Mouse (Mus musculus): ENCODE data around the gene Pmm1.
"Not testable (repeated sequence)": the region's sequence is repeated elsewhere in the genome, so short reads cannot be mapped to it uniquely, and the experiment has no call there.

Pmm1 gene

DNA sequence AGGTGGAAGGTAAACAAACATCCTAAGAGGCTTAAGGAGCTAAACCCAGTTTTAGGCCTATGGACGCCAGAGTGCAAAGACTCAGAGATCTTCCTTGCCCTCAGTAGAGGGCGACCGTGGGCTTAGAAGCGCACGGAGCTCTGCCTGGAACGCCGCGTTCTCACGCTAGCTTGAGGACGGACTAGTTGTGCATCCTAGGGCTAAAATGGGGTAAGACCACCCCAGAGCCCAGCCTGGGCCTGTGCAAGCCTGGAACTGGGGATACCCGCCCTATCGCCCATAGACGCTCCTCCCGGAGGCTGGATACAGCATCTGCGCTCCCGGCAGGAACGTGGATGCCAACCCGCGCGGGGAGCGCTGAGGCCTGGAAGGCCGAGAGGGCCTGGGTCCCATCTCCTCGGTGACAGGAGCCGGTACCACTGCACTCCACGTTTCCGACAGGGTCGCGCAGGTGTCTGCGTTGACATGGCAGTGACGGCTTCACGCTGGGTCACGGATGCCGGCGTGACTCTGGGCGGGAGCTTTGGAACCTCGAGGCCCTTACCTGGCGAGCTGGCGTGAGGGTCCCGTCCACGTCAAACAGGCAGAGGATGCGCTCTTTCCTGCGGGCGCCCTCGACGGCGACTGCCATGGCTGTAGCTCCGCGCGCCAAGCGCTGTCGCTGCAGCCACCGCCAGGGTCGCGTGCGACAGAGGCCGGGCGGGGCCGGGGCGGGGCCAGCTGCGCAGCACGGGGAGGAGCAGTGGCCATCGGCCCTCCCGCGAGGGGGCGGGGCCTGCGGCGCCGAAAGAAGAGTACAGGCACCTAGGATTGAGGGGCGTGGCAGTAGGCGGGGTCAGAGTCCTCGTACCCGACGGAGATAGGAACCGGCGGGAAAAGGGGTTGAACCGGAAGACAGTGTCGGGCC is at the start of gene Pmm1:
Gene Pmm1, minus strand, starts transcription at position 760 of the 907 bp plus-strand sequence.
- DNase-seq (ENCODE audit: low read depth, low spot score), result peak; percentile 92

DNA sequence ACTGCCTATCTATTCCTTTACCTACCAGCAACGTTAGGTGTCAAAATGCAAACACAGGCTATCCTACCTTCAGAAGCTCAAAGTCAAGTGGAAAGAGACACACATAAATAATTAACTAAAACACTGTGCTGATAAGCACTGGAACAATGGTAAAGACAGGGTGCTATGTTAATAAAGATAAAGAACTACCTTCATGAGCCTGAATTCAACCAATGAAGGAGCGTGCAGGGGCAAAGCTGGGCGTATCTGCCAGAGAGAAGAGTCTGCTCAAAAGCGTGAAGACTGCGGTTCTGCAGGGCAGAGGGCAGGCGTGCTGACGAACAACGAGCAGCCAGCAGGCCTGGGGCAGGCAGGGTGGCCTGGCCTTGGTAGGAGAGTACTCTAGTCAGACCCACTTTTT is 43.5 kb upstream of the Pmm1 start:
- DNase-seq (ENCODE audit: low read depth, low spot score), result no peak

- DNase-seq (ENCODE audit: low read depth, low spot score), result no peak
Measured at GRCm38 (mm10) chr15:81993992-81994391, 33.3 kb upstream of the Pmm1 start.

GRCm38 (mm10) chr15:81990549-81990948 is 29.8 kb upstream of the Pmm1 start:
- DNase-seq (ENCODE audit: low read depth, low spot score), result no peak

- DNase-seq (ENCODE audit: low read depth, low spot score), result peak; percentile 65
Measured at GRCm38 (mm10) chr15:81989371-81990062, 28.8 kb upstream of the Pmm1 start.

DNA sequence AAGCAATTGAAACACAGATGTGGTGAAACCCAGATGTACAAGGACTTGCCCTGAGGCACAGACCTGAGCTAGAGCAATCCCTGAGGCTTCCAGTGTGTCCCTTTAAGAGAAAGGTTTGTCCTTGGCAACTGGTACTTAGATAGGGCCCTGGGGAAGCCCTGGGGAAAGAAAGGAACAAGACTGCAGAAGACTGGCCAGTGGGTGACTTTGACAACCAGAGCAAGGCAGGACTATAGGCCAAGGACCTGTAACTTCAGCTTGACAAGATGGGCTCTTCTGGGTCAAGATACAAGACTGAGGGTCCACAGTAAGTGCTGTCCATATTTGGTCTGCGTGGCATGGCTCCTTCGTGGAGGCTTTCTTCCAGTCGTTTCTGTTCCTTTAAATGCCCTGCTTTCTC is 26.9 kb upstream of the Pmm1 start, which contains the start of gene Xrcc6:
Gene Xrcc6, plus strand, starts transcription at position 190 of the 400 bp plus-strand sequence.
- DNase-seq (ENCODE audit: low read depth, low spot score), result no peak

DNA sequence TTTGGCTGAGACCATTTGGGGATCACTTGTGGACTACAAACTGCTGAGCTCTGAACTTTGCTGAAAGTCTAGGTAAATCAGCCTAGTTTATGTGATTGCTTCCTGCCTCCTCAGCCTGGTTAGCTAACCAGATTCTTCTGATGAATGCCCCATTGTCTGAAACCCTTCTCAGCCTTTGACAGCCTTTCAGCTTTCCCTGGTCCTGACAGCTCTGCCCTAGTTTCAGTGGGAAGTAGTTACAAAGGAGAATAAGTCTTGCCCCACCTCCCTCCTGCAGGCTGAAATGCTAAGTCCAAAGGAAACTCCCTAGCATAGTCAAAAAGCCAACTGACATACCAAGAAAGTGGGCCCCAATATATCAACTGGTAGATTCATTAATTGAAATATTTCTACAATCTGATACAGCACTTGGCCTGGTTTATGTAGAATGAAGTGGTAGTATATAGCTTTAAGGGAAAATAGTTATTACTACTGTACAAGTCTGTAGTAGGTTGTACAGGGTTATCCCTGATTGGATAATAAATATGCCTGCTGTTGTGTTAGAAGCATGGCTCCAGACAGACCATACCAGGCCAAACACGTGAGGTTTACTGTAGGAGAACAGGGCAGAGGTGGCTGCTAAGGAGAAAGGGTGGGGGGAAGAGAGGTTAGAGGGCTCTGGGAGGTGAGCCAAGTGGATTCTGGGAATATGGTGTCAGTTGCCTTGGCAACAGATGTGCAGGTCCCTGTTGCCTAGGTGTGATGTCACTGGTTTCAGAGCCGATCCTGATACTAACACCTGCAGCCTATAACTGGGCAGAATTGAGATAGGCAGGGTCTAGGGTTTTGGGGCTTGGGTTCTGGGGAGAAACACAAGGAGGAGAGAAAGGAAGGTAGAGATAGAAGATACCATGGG is 24.8 kb upstream of the Pmm1 start:
- no peak for DNase-seq (ENCODE audit: low read depth, low spot score)

DNA sequence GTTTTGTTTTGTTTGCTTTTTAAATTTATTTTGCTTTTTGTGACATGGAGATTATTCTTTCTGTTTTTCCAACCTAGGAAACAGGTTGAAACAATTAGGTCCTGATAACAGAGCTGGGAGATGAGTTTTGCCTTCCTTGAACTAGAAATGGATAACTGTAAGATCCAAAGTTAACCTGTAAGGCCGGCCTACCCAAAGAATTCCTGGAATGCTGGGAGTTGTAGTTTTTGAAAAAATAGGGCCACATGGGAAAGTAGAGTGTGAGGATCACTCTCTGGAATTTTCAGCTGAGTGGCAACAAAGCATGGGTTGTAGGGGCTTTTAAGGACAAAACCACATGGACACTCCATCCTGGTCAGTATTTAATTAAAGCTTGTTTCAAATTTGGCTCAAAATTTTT is 21.4 kb upstream of the Pmm1 start:
- DNase-seq (ENCODE audit: low read depth, low spot score), result no peak

DNA sequence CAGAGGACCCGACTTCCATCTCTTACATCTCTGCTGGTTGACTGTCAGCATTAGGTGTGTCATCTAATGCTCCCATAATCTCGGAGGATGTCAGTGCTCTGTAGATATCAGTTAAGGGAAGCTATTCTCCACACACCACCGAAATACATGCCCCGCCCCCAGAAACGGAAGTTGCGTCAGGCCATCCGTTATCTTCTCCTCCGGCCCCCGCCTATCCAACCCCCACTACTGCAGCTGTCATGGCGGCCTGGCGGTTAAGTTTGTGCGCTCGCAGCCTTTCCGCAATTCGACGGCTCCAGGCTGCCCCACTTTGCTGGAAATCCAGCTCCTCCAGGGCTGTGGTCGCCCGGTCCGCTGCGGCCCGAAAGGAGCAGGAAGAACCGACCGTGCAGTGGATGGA is 19.6 kb upstream of the Pmm1 start, which contains the start of gene 1700029P11Rik:
Gene 1700029P11Rik, plus strand, starts transcription at position 220 of the 400 bp plus-strand sequence.
- no peak for DNase-seq (ENCODE audit: low read depth, low spot score)

- not testable (repeated sequence) for DNase-seq (ENCODE audit: low read depth, low spot score)
Measured at GRCm38 (mm10) chr15:81975156-81975555, 14.4 kb upstream of the Pmm1 start.

DNA sequence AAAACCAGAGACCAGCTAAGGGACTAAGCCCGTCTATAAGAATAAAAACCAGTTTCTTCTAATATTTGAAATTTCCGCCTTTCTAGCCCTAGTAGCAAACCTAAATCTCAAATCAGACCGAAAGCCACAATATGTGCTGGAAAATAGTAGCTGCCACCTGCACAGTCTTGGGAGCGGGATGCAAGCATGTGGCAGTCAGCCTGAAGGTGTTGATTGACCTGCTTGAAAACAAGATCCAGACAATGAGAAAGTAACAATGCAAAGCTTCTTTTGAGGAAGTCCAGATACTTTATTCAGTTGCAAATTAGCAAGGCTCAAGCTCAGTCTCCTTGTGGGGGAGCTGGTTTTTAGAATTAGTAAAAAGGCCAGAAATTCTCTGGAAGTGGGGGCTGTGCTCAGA is 9.8 kb upstream of the Pmm1 start:
- not testable (repeated sequence) for DNase-seq (ENCODE audit: low read depth, low spot score)

DNA sequence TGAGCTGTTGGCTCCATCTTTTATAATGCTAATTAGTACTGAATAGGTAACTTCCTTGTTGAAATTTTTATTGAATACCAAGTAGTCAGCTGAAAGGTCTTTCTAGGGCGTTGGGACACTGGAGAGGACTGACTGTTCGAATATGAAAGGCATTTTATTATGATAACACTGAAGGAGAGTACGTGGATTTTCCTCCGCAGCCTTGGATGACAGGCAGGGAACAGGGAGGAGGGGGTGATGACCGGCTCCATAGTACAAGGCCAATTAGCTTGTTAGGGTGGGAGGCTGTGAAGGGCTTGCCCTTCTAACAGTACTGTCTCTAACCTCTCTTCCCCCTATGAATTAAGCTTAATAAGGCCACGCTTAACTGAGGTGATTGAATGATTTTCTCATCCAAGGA is 8.9 kb upstream of the Pmm1 start:
- not testable (repeated sequence) for DNase-seq (ENCODE audit: low read depth, low spot score)

GRCm38 (mm10) chr15:81969173-81969572 is 8.4 kb upstream of the Pmm1 start:
- DNase-seq (ENCODE audit: low read depth, low spot score), result no peak

DNA sequence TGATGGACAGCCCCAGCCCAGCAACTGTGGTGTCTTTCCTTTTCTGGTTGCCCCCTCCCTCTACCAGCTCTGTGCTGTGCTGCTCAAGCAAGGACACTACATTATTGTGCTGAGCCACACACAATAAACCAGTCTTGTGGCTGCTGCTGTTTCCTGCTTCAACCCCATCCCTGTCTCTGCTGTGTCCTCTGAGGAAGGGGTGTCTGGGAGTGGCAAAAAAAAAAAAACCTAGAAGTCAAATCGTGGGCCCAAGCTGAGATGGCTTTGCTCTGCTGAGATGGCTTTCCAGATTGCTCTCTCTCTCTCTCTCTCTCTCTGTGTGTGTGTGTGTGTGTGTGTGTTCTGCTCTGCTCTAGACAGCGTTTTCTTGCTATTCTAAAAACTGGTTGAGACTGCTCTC is 7.7 kb upstream of the Pmm1 start:
- DNase-seq (ENCODE audit: low read depth, low spot score), result no peak

GRCm38 (mm10) chr15:81967821-81968220 is 7.1 kb upstream of the Pmm1 start:
- no peak for DNase-seq (ENCODE audit: low read depth, low spot score)

- no peak for DNase-seq (ENCODE audit: low read depth, low spot score)
Measured at GRCm38 (mm10) chr15:81966062-81966829, 5.5 kb upstream of the Pmm1 start.

GRCm38 (mm10) chr15:81964980-81965545 is 4.3 kb upstream of the Pmm1 start:
- DNase-seq (ENCODE audit: low read depth, low spot score), result no peak

- no peak for DNase-seq (ENCODE audit: low read depth, low spot score)
Measured at GRCm38 (mm10) chr15:81964262-81964661, 3.5 kb upstream of the Pmm1 start.

- no peak for DNase-seq (ENCODE audit: low read depth, low spot score)
Measured at GRCm38 (mm10) chr15:81961078-81961451, 335 bp upstream of the Pmm1 start.

GRCm38 (mm10) chr15:81958906-81959305 is 1.8 kb downstream of the Pmm1 start:
- DNase-seq (ENCODE audit: low read depth, low spot score), result no peak

- no peak for DNase-seq (ENCODE audit: low read depth, low spot score)
Measured at GRCm38 (mm10) chr15:81957598-81957997, 3.1 kb downstream of the Pmm1 start.

Measured in brain, embryonic 18.5 days (tissue).